Mouse (Mus musculus): ENCODE data around the gene Prickle2.

DNA sequence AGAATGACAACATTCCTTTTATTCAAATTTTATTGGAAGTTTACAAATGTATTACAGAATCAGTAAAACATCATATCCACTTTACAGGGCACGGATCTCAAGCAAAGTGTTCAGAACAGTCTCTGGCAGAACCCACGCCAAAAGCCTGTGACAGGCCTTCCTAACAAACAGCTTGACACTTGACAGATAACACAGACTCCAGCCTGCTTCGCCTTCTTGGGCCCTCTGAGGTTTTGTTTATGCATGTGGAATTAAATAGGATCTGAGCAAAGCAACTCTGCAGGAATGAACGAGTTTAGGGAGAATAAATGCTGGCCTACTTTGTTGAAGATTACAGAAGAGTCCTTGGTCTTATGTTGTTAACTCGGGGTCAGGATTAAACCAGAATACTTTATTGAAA is 335.1 kb downstream of the Prickle2 start:
- TF ChIP-seq CTCF (IDR thresholded peaks at IDR 0.05; ENCODE audit: low read depth) (no peak), EP300 (IDR thresholded peaks at IDR 0.05; ENCODE audit: low read depth) (no peak)

Data from heart, postnatal 0 days (tissue).